Mouse (Mus musculus) cerebellum, postnatal 36 days (tissue): Measurements from ENCODE around the gene Map3k3.
"Not testable (repeated sequence)": the region's sequence is repeated elsewhere in the genome, so short reads cannot be mapped to it uniquely, and the experiment has no call there.

Source experiments
- DNase-seq, 2 experiments: peaks; one replicate each; pipeline ENCODE4 v3.0.0; 2021 to 2022; ENCODE audit warnings: mixed read lengths in 2 of 2

Gene Map3k3

DNA sequence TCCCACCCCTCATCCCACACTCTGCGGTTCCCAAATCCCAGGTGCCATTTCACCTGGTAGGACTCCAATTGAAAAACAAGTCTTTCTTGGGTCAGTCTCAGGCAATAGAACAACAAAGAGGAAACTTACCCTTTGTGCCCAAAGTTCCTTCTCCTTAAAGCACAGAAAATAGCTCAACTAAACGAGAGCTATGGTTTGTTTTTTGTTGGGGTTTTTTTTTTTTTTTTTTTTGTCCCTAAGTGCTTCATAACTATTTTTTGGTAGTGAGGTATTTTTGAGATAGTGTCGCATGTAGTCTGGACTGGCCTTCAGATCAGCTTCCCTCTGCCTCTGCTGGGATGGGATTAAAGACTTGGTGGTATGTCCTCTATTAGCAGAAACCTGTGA, 109.7 kb downstream of the Map3k3 start:
- no peak for DNase-seq

DNA sequence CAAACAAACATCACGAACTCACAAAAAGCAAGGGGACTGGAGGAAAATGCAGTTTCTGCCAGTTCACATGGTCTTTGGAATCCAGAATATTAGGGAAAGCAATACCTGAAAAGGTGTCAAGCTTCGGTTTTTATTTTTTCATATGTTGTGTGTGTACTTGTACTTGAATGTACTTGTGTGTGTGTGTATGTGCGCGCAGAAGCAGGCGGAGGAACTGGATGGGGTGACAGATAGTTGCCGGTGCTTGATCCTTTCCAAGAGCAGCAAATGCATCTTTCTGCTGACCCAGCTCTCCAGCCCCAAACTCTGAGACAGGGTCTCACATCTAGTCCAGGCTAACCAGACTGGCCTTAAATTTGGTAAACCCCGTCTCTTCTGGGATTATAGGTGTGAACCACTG, 110.5 kb downstream of the Map3k3 start:
- DNase-seq = no peak

DNA sequence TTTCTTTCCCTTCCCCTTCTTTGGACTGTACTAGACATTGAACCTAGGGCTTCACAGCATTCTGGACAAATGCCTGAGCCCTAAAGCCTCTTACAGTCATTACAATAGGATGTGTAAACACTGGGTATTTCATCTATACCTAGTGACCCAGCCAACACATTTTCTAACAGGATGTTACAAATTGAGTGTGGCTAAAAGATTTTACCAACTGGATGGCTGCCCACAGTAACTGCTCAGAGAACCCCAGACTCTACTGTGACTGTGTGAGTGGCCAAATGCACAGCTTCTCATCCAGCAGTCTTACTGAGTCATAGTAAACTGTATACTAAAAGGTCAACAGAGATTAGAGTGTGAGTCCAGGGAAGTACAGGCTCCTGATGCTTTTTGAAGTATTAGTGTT, 110.9 kb downstream of the Map3k3 start:
- DNase-seq = no peak

DNA sequence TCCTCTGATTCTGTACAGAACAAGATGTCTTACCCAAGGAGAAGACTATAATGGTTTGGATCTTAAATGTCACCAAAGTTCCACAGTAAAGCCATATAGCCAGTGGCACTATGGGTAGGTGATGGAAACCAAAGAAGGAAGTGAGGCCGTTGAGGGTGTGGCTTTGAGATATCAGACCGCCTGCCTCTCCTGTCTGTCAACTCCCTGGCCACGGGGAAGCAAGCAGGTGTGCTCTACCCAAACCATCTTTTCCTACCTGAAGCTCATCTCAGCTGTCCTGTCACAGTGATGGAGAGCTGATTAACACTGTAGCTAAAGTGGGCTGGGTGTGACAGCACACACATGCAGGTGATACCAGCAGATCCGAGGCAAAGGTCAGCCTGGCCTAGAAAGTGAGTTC, 113.9 kb downstream of the Map3k3 start:
- DNase-seq = no peak

DNA sequence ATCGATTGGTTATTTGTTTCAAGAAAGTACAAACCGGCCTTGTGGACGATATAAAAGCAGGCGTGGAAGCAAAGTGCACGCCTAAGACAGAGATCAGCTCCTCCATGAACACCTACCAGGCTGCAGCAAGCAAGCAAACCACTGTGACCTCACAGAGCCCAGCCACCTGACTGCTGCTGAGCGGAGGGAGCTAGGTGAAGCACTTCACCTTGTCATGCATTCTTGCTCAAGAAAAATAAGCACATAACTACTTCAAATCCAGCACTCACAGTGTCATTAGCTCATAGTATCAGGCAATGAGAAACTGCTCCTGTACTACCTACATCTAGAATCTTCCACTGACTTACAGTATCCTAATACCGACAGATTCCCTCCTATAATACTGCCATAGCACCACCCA, 115.6 kb downstream of the Map3k3 start:
- not testable (repeated sequence) for DNase-seq

DNA sequence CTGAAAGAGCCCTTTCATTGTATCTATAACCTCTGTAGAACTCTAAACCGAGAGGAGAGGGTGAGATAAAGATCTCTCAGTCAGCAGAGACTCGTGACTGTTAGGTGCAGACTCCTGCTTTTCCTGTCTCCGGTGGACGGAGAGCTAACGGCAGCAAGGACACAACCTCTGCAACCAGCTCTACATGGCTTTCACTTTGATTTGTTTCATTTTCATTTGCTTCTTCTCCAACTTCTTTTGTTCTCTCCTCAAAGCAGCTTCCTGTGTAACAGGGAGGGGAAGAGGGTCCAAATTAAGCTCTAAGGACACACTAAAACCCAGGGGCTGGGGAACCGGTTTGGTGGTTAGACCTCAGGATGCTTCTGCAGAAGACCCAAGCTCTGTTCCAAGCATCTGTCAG, 116.3 kb downstream of the Map3k3 start:
- DNase-seq = no peak

DNA sequence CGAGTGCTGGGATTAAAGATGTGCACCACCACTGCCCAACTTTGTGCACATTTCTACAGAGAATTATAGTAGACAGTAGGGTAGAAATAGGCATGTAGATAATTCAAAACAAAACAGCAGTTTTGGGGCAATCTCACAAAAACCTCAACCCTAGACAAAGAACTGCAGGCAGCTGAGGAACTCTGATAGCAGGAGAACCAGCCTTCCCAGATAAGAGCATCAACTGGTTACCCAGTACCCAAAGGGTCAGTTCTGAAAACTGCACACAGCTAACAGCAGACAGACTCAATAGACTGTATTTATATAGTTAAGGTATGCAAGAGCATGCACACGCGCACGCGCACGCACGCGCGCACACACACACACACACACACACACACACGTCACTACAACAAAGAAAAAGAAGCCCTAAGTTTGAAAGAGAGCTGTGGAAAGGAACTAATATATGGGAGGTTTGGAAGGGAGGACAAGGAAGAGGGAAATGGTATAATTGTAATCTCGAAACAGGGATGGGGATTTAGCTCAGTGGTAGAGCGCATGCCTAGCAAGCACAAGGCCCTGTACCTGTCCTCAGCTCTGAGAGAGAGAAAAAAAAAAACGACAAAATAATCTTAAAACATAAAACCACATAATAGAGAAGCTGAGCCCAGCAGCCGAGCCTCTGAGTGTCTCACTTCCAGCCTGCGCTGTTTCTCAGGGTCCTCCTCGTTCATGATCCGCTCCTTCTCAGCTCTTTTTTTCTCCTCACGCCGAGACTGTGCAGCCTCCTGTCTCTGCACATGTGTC, 117.1 kb downstream of the Map3k3 start:
- no peak for DNase-seq

DNA sequence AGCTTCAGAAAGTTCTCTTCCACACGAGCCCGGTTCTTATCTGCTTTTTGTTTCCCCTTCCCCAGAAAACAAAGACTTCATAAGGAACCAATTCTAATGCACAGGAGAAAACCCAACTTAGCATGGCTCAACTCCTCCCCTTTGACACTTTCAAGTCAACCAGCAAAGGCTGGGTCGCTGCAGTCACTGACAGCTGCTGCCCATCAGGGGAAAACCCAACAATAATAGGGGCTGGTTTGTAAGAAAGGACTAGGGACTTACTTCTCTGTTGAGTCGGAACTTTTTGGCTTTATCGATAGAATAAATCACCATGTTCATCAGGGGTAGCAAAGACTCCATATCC, 117.7 kb downstream of the Map3k3 start, which contains the start of gene Strada:
TSS of gene Strada (minus strand) at position 46 of the 343 bp plus-strand sequence.
- no peak for DNase-seq
